18 mouse cellular contexts compared by ENCODE assay signal in the genomic region with DNA sequence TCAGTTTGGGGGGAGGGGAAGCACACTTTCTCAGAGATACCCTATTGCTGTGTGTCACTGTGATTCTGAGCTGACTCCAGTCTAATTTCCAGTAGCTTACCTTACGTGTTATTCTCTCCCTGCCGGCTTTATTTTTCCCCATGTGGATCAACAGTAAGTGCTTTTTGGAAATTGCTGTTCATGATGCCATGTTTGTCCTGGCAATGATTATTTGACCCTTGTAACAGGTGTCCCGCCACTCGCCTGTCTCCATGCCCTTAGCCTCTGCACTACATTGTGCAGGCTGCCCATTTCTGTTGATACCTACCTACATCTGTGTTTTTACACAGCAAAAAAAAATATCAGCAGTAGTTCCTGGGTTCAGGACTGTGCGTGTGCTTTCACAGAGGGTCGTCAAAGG.
DNase-seq lines count a peak whose midpoint lies in the region; ATAC-seq and TF ChIP-seq lines count a peak whose summit lies in the region.
"Had no signal": no experiment of that assay in that cellular context is flagged by ENCODE, and none has a peak within 500 bp of the region (broad histone marks: within the 10 kb centered on the region; RNA-seq: fewer than 3 reads in every experiment).

No protein-coding gene starts in this region.

- H3K36me3 ChIP-seq in forebrain, embryonic 13.5 days (ENCODE audit: poor library complexity, severe bottlenecking): no peaks in the 10 kb centered on the region
- no peaks in the 10 kb centered on the region for H3K36me3 ChIP-seq in forebrain, embryonic 15.5 days
- no peaks in the 10 kb centered on the region for H3K36me3 ChIP-seq in kidney, adult 2 months (ENCODE audit: control insufficient read depth, insufficient read depth, low read length)
- H3K36me3 ChIP-seq in liver, postnatal 0 days (replicated peaks; ENCODE audit: insufficient read depth, low read length): no peaks in the 10 kb centered on the region
- no peaks in the 10 kb centered on the region for H3K36me3 ChIP-seq in liver, embryonic 12.5 days
- H3K36me3 ChIP-seq in embryonic facial prominence, embryonic 10.5 days (replicated peaks): no peaks in the 10 kb centered on the region
- H3K36me3 ChIP-seq: embryonic facial prominence, embryonic 12.5 days; G1E had no signal

- TF ChIP-seq EP300 in liver, postnatal 0 days (IDR thresholded peaks at IDR 0.05; ENCODE audit: low read depth): no peak

- H3K9ac ChIP-seq in forebrain, embryonic 13.5 days: 0 out of 2 replicates have a peak overlapping the region, but pooled peaks have one; percentile 34
- no peak overlapping the region for H3K9ac ChIP-seq in forebrain, embryonic 15.5 days (replicated peaks)
- no peak overlapping the region for H3K9ac ChIP-seq in liver, postnatal 0 days (replicated peaks)
- H3K9ac ChIP-seq in liver, embryonic 12.5 days: no peak overlapping the region
- H3K9ac ChIP-seq: embryonic facial prominence, embryonic 12.5 days; forebrain, postnatal 0 days had no signal

- peaks cover 12% of the 10 kb centered on the region for H3K27me3 ChIP-seq in forebrain, embryonic 13.5 days
- H3K27me3 ChIP-seq in forebrain, embryonic 15.5 days: peaks cover 5% of the 10 kb centered on the region
- no peaks in the 10 kb centered on the region for H3K27me3 ChIP-seq in kidney, adult 2 months (replicated peaks; ENCODE audit: control insufficient read depth, insufficient read depth, low read length)
- H3K27me3 ChIP-seq in liver, postnatal 0 days (ENCODE audit: insufficient read depth, low read length): no peaks in the 10 kb centered on the region
- H3K27me3 ChIP-seq in liver, embryonic 12.5 days (replicated peaks): no peaks in the 10 kb centered on the region
- H3K27me3 ChIP-seq in embryonic facial prominence, embryonic 10.5 days (replicated peaks; ENCODE audit: low read depth, poor library complexity, severe bottlenecking): no peaks in the 10 kb centered on the region
- H3K27me3 ChIP-seq: CH12.LX; embryonic facial prominence, embryonic 12.5 days; Patski had no signal

- peaks cover 10% of the 10 kb centered on the region; the same call in 1 of the 2 replicates for H3K4me1 ChIP-seq in forebrain, embryonic 13.5 days
- 0 out of 2 replicates have a peak, but pooled peaks cover 8% of the 10 kb centered on the region for H3K4me1 ChIP-seq in forebrain, embryonic 15.5 days
- H3K4me1 ChIP-seq in kidney, adult 2 months (ENCODE audit: control insufficient read depth, insufficient read depth, low read length): peaks cover 59% of the 10 kb centered on the region
- H3K4me1 ChIP-seq in liver, postnatal 0 days (ENCODE audit: insufficient read depth): peaks cover 9% of the 10 kb centered on the region
- peaks cover 22% of the 10 kb centered on the region for H3K4me1 ChIP-seq in liver, embryonic 12.5 days
- H3K4me1 ChIP-seq in embryonic facial prominence, embryonic 10.5 days: peaks cover 53% of the 10 kb centered on the region

- H3K9me3 ChIP-seq in forebrain, embryonic 13.5 days (replicated peaks): no peaks in the 10 kb centered on the region
- H3K9me3 ChIP-seq in forebrain, embryonic 15.5 days: no peaks in the 10 kb centered on the region
- no peaks in the 10 kb centered on the region for H3K9me3 ChIP-seq in liver, postnatal 0 days (ENCODE audit: low read length)
- no peaks in the 10 kb centered on the region for H3K9me3 ChIP-seq in liver, embryonic 12.5 days (replicated peaks)
- H3K9me3 ChIP-seq in embryonic facial prominence, embryonic 10.5 days: no peaks in the 10 kb centered on the region
- H3K9me3 ChIP-seq: embryonic facial prominence, embryonic 12.5 days had no signal

- H3K27ac ChIP-seq in forebrain, embryonic 13.5 days: no peak overlapping the region
- no peak overlapping the region for H3K27ac ChIP-seq in forebrain, embryonic 15.5 days (replicated peaks)
- peak overlapping the region; percentile 21; the same call in 1 of the 2 replicates for H3K27ac ChIP-seq in kidney, adult 2 months (ENCODE audit: insufficient read depth, low read depth, low read length)
- no peak overlapping the region for H3K27ac ChIP-seq in liver, postnatal 0 days (ENCODE audit: low read depth)
- no peak overlapping the region for H3K27ac ChIP-seq in liver, embryonic 12.5 days
- 0 out of 2 replicates have a peak overlapping the region, but pooled peaks have one; percentile 1 for H3K27ac ChIP-seq in embryonic facial prominence, embryonic 10.5 days (replicated peaks)
- H3K27ac ChIP-seq: embryonic facial prominence, embryonic 12.5 days had no signal

- H3K4me2 ChIP-seq in forebrain, embryonic 13.5 days: no peak overlapping the region
- H3K4me2 ChIP-seq in forebrain, embryonic 15.5 days (replicated peaks): no peak overlapping the region
- H3K4me2 ChIP-seq in liver, postnatal 0 days (ENCODE audit: low read depth, low read length): no peak overlapping the region
- no peak overlapping the region for H3K4me2 ChIP-seq in liver, embryonic 12.5 days
- H3K4me2 ChIP-seq: embryonic facial prominence, embryonic 12.5 days had no signal

- no peak for DNase-seq in kidney, adult 2 months
- DNase-seq in kidney, adult 9 months: no peak
- no peak for DNase-seq in liver, postnatal 0 days
- DNase-seq in embryonic facial prominence, embryonic 10.5 days (ENCODE audit: low spot score): no peak
- DNase-seq: adrenal gland, adult 8-10 months; B cell, adult 2 months; embryo, embryonic 11 days; forebrain, postnatal 0 days had no signal

- ATAC-seq in forebrain, embryonic 13.5 days: no peak
- ATAC-seq in forebrain, embryonic 15.5 days (replicated peaks): no peak
- ATAC-seq in liver, postnatal 0 days: peak; percentile 36
- no peak for ATAC-seq in liver, embryonic 12.5 days
- ATAC-seq: activated CD4-positive, CD25-positive, alpha-beta regulatory T cell, adult 4 months; CD4-positive, CD25-positive, alpha-beta regulatory T cell, adult 4 months; forebrain, embryonic 14.5 days; forebrain, postnatal 0 days; Patski had no signal

- no peak overlapping the region for H3K4me3 ChIP-seq in forebrain, embryonic 13.5 days
- no peak overlapping the region for H3K4me3 ChIP-seq in forebrain, embryonic 15.5 days
- no peak overlapping the region for H3K4me3 ChIP-seq in kidney, adult 2 months (ENCODE audit: insufficient read depth, low read depth, low read length)
- H3K4me3 ChIP-seq in liver, postnatal 0 days (ENCODE audit: low read depth, low read length): no peak overlapping the region
- no peak overlapping the region for H3K4me3 ChIP-seq in liver, embryonic 12.5 days
- H3K4me3 ChIP-seq in embryonic facial prominence, embryonic 10.5 days: no peak overlapping the region
- H3K4me3 ChIP-seq: embryonic facial prominence, embryonic 12.5 days had no signal

- no peak for TF ChIP-seq POLR2A in kidney, adult 2 months (IDR thresholded peaks at IDR 0.05; ENCODE audit: low read depth, low read length)

- no peak for TF ChIP-seq CTCF in kidney, adult 2 months (conservative IDR thresholded peaks at IDR 0.05; ENCODE audit: insufficient read depth, insufficient read length, low read depth, low read length)
- TF ChIP-seq CTCF in liver, postnatal 0 days (IDR thresholded peaks at IDR 0.05; ENCODE audit: low read depth): no peak

- 87% methylated on average over 6 of the region's 6 CpGs for WGBS in forebrain, embryonic 13.5 days
- WGBS in forebrain, embryonic 15.5 days: 91% methylated on average over 6 of the region's 6 CpGs
- WGBS in kidney, adult 2 months: 48% methylated on average over 6 of the region's 6 CpGs
- 75% methylated on average over 6 of the region's 6 CpGs for whole genome bisulfite sequencing in liver, postnatal 0 days (ENCODE audit: insufficient replicate concordance)
- 65% methylated on average over 6 of the region's 6 CpGs for WGBS in liver, embryonic 12.5 days (ENCODE audit: insufficient replicate concordance)
- WGBS in embryonic facial prominence, embryonic 10.5 days: 81% methylated on average over 6 of the region's 6 CpGs

Comparison
In these comparisons a context has a peak if more than half of its experiments do, and no peak if none do; other contexts are left out.
1. H3K27ac ChIP-seq: peak in kidney, adult 2 months (single experiment) and embryonic facial prominence, embryonic 10.5 days (single experiment); none in forebrain, embryonic 13.5 days (single experiment), forebrain, embryonic 15.5 days (single experiment), liver, postnatal 0 days (single experiment) and liver, embryonic 12.5 days (single experiment).